In genomic region chr15:101567780-101568179, GRCm38 (mm10) we compare ENCODE assay signal across 13 mouse cellular contexts. TPM values are rescaled to one million over a fixed set of nuclear protein-coding genes. Genes with fewer than 3 reads are reported as not detected.
DNase-seq lines count a peak whose midpoint lies in the region; TF ChIP-seq lines count a peak whose summit lies in the region.
"Had no signal": no experiment of that assay in that cellular context is flagged by ENCODE, and none has a peak within 500 bp of the region (broad histone marks: within the 10 kb centered on the region; RNA-seq: fewer than 3 reads in every experiment).

No protein-coding gene starts in this region.

- H3K27ac ChIP-seq in gastrocnemius, adult 2 months: no peak overlapping the region

- H3K4me3 ChIP-seq in gastrocnemius, adult 2 months: no peak overlapping the region
- H3K4me3 ChIP-seq: megakaryocyte, embryonic 14.5 days had no signal

- no peak for DNase-seq in gastrocnemius, adult 2 months
- no peak for DNase-seq in gastrocnemius, postnatal 25 days
- DNase-seq in ovary, postnatal 14 days (ENCODE audit: low spot score): peak; percentile 9
- DNase-seq in ovary, postnatal 10 days (ENCODE audit: low spot score): no peak
- DNase-seq in ZHBTc4 (ENCODE audit: low read depth, low spot score): peak; percentile 38
- DNase-seq in lung, postnatal 4 days: peak; percentile 15 to 19
- no peak for DNase-seq in layer of hippocampus, adult 11-12 months (ENCODE audit: low spot score)
- DNase-seq in Muller cell, postnatal 12 days (ENCODE audit: inconsistent ontology term): no peak
- DNase-seq: adrenal gland, postnatal 25 days had no signal

- intact Hi-C loops in gastrocnemius, adult 2 months (cut with DNase I): no loop called here

- TF ChIP-seq CTCF in gastrocnemius, adult 2 months (IDR thresholded peaks at IDR 0.05): 0 out of 2 replicates have a peak, but pooled peaks have one; percentile 9

RNA-seq across cellular contexts. Expression of gene Krt90, which starts 5.0 kb away (rescaled TPM):
- total RNA-seq in gastrocnemius, adult 2 months (2021): not detected
- total RNA-seq in gastrocnemius, postnatal 25 days (2021): not detected
- total RNA-seq: adrenal gland, postnatal 25 days; G1E; gastrocnemius, adult 8-10 months; left cerebral cortex, adult 8-10 months had no signal

RNA-seq across cellular contexts. Expression of gene Krt75, which starts 5.9 kb away (rescaled TPM):
- not detected for total RNA-seq in gastrocnemius, adult 2 months (2021)
- not detected for total RNA-seq in gastrocnemius, postnatal 25 days (2021)
- total RNA-seq: adrenal gland, postnatal 25 days; gastrocnemius, adult 8-10 months; left cerebral cortex, adult 8-10 months had no signal

RNA-seq across cellular contexts. Expression of gene Krt82, which starts 17.3 kb away (rescaled TPM):
- not detected for total RNA-seq in gastrocnemius, adult 2 months (2021)
- not detected for total RNA-seq in gastrocnemius, postnatal 25 days (2021)
- total RNA-seq: adrenal gland, postnatal 25 days; G1E; gastrocnemius, adult 8-10 months; left cerebral cortex, adult 8-10 months had no signal

RNA-seq across cellular contexts. Expression of gene Krt84, which starts 35.2 kb away (rescaled TPM):
- not detected for total RNA-seq in gastrocnemius, adult 2 months (2021)
- total RNA-seq in gastrocnemius, postnatal 25 days (2021): not detected
- total RNA-seq: adrenal gland, postnatal 25 days; gastrocnemius, adult 8-10 months; left cerebral cortex, adult 8-10 months had no signal

RNA-seq across cellular contexts. Expression of gene Gm49425, which starts 50.7 kb away (rescaled TPM):
- total RNA-seq in gastrocnemius, adult 2 months (2021): not detected
- not detected for total RNA-seq in gastrocnemius, postnatal 25 days (2021)
- total RNA-seq: adrenal gland, postnatal 25 days; G1E; gastrocnemius, adult 8-10 months; left cerebral cortex, adult 8-10 months had no signal

Comparison
In these comparisons a context has a peak if more than half of its experiments do, and no peak if none do; other contexts are left out.
1. DNase-seq: peak in ovary, postnatal 14 days (single experiment), ZHBTc4 (single experiment) and lung, postnatal 4 days (2 of 2); none in gastrocnemius, adult 2 months (single experiment), gastrocnemius, postnatal 25 days (single experiment), ovary, postnatal 10 days (single experiment), layer of hippocampus, adult 11-12 months (single experiment) and Muller cell, postnatal 12 days (single experiment).